Mouse (Mus musculus) liver, embryonic 15.5 days (tissue): ENCODE results near the gene Aco1. TPM values are rescaled to one million over a fixed set of nuclear protein-coding genes. Genes with fewer than 3 reads are reported as not detected.

ENCODE experiments used
- ATAC-seq: fragments of 200-750 bp; cut with Nextera tagmentation; 2 replicates; pipeline ENCODE4 v1.8.0; 2017; ENCODE audit warnings: moderate number of reproducible peaks, mild to moderate bottlenecking, moderate library complexity; ENCODE audit not compliant: insufficient read depth
- H3K27ac ChIP-seq: fragments of 300-500 bp; sonication (generic); replicated peaks from 2 replicates; pipeline ENCODE4 v1.5.1; 2015; ENCODE audit warnings: mild to moderate bottlenecking, inconsistent platforms
- H3K27me3 ChIP-seq: fragments of 300-500 bp; sonication (generic); 2 replicates; pipeline ENCODE4 v1.6.1; 2015; ENCODE audit warnings: mild to moderate bottlenecking, inconsistent platforms
- H3K36me3 ChIP-seq: fragments of 300-500 bp; sonication (generic); replicated peaks from 2 replicates; pipeline ENCODE4 v1.6.1; 2015; ENCODE audit warnings: moderate library complexity, mild to moderate bottlenecking, inconsistent platforms
- H3K4me1 ChIP-seq: fragments of 300-500 bp; sonication (generic); replicated peaks from 2 replicates; pipeline ENCODE4 v1.6.1; 2015; ENCODE audit warnings: inconsistent platforms
- H3K4me2 ChIP-seq: fragments of 300-500 bp; sonication (generic); 2 replicates; pipeline ENCODE4 v1.6.1; 2015; ENCODE audit warnings: moderate library complexity, mild to moderate bottlenecking, inconsistent platforms
- H3K4me3 ChIP-seq: fragments of 300-500 bp; sonication (generic); replicated peaks from 2 replicates; pipeline ENCODE4 v1.5.1; 2015; ENCODE audit warnings: mild to moderate bottlenecking, inconsistent platforms
- H3K9ac ChIP-seq: fragments of 300-500 bp; sonication (generic); 2 replicates; pipeline ENCODE4 v1.6.1; 2015; ENCODE audit warnings: moderate library complexity, mild to moderate bottlenecking, inconsistent platforms
- H3K9me3 ChIP-seq: fragments of 300-500 bp; sonication (generic); replicated peaks from 2 replicates; pipeline ENCODE4 v1.6.1; 2016; ENCODE audit warnings: inconsistent platforms
- WGBS: fragments of 180-500 bp; shearing (Covaris S2); methylation state at CpG from one replicate; pipeline ENCODE4 v1.1.7; 2015; ENCODE audit warnings: mixed read lengths; ENCODE audit not compliant: insufficient replicate concordance; 5-methylcytosine and 5-hydroxymethylcytosine counted together
- polyA plus RNA-seq: library from polyadenylated mRNA; unstranded; fragments of >200 nt; fragmentation: Nextera tagmentation; extraction: Ambion mirVana; gene quantifications from 2 replicates; pipeline ENCODE4 v1.2.1, GENCODE M21; 2015

Gene Aco1
- polyA plus RNA-seq, 1 experiment from 2014 or later = 34.1 TPM

DNA sequence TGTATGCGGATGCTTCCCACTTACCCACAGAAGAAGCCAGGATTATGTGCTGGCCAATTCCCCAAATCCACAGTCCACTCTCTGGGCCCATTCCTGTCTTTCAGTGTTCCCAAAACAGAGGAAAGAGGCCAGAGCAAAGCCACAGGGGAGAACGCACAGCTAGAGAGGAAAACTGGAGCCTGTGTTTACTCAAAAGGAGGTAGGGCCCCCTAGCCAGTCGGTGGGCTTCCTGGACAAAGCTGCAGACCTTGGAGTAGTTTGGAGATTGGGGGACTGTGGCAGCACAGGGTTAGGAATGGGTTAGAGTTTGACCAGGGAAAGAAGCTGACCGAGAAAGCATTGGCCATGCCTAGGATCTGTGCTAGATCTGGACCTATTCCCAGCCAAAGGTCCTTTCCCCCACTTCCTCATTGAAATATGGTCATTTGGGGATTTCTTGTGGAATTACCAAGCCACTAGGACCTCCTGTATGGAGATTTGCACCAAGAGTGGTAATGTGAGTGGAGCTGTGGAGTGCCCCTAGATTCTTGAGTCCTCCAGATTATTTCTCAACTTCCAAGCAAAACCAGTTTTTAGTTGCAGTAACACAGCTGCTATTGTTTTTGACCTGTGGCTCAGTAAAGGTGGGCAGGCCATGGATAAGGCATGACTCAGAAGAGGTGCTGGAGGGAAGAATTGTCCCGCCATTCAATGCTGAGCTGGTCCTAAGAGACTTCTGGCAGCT is 14.8 kb downstream of the Aco1 start:
- Histone ChIP-seq H3K36me3 (0 out of 2 replicates have a peak, but pooled peaks cover 4% of the 10 kb centered on the region), H3K9ac (no peak overlapping the region), H3K27ac (peak overlapping the region; percentile 69; the same call in 1 of the 2 replicates), H3K9me3 (no peaks in the 10 kb centered on the region), H3K4me3 (no peak overlapping the region), H3K4me2 (no peak overlapping the region), H3K4me1 (peaks cover 35% of the 10 kb centered on the region), H3K27me3 (no peaks in the 10 kb centered on the region)
- 62% methylated on average over 5 of the region's 5 CpGs for WGBS
- no peak for ATAC-seq

DNA sequence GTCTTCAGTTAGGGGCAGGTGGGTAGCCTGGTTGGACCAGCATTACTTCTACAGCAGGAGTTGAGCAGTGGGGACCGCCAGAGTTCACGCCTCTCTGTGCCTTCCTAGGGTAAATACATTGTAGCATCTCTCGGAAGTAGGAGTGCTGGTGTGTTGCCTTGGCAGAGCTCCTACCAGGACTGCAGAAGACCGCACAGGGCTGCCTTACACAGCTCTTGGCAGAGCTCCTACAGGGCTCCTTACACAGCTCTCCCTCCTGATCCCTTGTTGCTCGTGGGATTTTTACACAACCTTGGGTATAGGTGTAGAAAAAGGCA is 15.3 kb downstream of the Aco1 start:
- Histone ChIP-seq H3K9me3 (no peaks in the 10 kb centered on the region), H3K9ac (no peak overlapping the region), H3K4me2 (no peak overlapping the region), H3K27me3 (no peaks in the 10 kb centered on the region), H3K36me3 (0 out of 2 replicates have a peak, but pooled peaks cover 4% of the 10 kb centered on the region), H3K4me3 (no peak overlapping the region), H3K27ac (no peak overlapping the region), H3K4me1 (peaks cover 33% of the 10 kb centered on the region)
- no peak for ATAC-seq
- 71% methylated on average over 5 of the region's 5 CpGs for WGBS

DNA sequence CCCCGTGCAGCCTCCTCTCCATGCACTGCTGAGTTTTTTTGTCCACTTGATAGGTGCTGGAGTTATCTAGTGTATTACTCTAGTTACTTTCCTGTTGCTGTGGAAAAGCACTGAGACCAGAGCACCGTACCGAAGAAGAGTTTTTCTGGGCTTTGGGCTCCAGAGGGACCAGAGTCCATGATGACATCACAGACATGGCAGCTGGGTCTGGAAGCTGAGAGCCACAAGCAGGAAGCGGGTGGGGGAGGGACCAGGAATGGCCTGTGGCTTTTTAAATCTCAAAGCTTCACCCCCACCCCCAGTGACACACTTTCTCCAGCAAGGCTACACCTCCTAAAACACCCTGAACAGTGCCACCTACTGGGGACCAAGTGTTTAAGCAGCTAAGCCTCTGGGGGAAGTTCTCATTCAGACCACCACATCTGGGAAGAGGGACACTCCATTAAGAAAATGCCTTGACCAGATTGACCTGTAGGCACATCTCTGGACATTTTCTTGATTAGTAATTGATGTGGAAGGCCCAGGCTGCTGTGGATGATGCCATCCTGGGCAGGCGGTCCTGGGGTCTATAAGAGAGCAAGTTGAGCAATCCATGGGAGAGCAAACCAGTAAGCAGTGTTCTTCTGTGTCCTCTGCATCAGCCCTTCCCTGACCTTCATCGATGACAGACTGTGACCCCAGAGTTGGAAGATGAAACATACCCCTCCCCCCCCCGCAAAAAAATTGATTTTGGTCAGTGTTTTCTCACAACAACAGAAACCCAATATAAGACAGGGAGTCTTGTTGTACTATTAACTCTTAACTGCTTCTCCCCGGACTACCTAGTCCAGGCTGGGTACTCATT is 17.9 kb downstream of the Aco1 start:
- WGBS = 80% methylated on average over 8 of the region's 8 CpGs
- H3K4me1 ChIP-seq = peaks cover 21% of the 10 kb centered on the region
- H3K4me3 ChIP-seq = no peak overlapping the region
- no peak overlapping the region for H3K27ac ChIP-seq
- ATAC-seq = no peak
- no peaks in the 10 kb centered on the region for H3K9me3 ChIP-seq
- H3K4me2 ChIP-seq = no peak overlapping the region
- no peak overlapping the region for H3K9ac ChIP-seq
- no peaks in the 10 kb centered on the region for H3K27me3 ChIP-seq
- peaks cover 8% of the 10 kb centered on the region; the same call in 1 of the 2 replicates for H3K36me3 ChIP-seq

DNA sequence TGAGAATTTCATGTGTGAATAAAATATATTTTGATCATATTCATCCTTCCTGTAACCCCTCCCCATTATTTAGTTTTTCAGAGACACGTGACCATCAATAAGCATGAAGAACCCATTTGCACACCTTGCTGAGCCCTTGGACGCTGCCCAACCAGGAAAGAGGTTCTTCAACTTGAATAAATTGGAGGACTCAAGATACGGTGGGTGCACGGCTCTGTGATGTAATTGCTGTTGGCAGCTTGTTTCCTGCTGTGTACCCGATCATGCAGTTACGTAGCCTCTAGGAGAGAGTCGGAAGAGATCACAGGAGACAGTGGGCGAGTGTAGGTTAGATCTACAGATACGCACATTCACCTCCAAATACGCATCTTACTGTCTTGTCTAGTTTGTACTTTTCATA is 20.8 kb downstream of the Aco1 start:
- Histone ChIP-seq H3K9me3 (no peaks in the 10 kb centered on the region), H3K4me1 (0 out of 2 replicates have a peak, but pooled peaks cover 2% of the 10 kb centered on the region), H3K4me2 (no peak overlapping the region), H3K27me3 (no peaks in the 10 kb centered on the region), H3K36me3 (peaks cover 29% of the 10 kb centered on the region; the same call in 1 of the 2 replicates), H3K27ac (no peak overlapping the region), H3K9ac (no peak overlapping the region), H3K4me3 (no peak overlapping the region)
- WGBS = 69% methylated on average over 10 of the region's 10 CpGs
- no peak for ATAC-seq

DNA sequence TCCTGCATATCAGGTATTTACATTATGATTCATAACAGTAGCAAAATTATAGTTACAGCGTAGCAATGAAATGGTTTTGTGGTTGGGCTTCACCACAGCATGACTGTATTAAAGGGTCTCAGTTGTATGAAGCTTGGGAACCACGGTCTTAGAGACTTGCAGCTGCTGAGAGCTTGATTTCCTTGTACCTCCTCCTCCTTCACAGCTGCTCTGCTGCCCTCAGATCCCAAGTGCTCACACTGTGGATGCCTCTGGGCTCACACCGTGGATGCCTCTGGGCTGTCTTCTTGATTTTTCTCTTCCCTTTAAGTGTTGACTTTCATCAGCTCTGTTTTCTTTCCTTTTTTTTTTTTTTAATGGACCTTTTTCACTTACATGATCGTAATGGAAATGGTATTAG is 28.6 kb downstream of the Aco1 start:
- H3K27ac ChIP-seq = no peak overlapping the region
- H3K4me3 ChIP-seq = no peak overlapping the region
- no peaks in the 10 kb centered on the region for H3K4me1 ChIP-seq
- no peaks in the 10 kb centered on the region for H3K9me3 ChIP-seq
- peaks cover 33% of the 10 kb centered on the region for H3K36me3 ChIP-seq
- WGBS = 70% methylated on average over 4 of the region's 4 CpGs
- H3K9ac ChIP-seq = no peak overlapping the region
- no peak overlapping the region for H3K4me2 ChIP-seq
- H3K27me3 ChIP-seq = no peaks in the 10 kb centered on the region
- no peak for ATAC-seq

DNA sequence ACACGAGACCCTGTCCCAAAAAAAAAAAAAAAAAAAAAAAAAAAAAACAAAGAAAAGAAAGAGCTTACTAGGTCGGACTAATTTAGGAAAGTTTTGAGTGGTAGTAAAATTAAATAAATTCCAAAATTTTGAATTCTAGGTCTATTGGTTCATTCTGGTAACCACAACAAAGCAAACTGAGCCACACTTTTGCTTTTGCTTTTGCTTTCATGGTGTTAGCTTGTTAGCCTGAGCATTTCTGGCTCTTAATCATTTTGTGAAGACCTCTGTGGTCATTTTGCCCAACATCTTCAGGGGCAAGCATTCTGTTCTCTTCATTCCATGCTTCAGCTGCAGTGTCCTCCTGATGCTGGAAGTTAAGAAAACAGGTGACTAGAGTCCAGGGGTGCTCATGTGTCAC is 29.5 kb downstream of the Aco1 start:
- Histone ChIP-seq H3K4me2 (no peak overlapping the region), H3K9me3 (no peaks in the 10 kb centered on the region), H3K27me3 (no peaks in the 10 kb centered on the region), H3K4me1 (no peaks in the 10 kb centered on the region), H3K4me3 (no peak overlapping the region), H3K27ac (no peak overlapping the region), H3K9ac (no peak overlapping the region), H3K36me3 (peaks cover 26% of the 10 kb centered on the region)
- no peak for ATAC-seq
- 51% methylated on average over 2 of the region's 2 CpGs for WGBS

DNA sequence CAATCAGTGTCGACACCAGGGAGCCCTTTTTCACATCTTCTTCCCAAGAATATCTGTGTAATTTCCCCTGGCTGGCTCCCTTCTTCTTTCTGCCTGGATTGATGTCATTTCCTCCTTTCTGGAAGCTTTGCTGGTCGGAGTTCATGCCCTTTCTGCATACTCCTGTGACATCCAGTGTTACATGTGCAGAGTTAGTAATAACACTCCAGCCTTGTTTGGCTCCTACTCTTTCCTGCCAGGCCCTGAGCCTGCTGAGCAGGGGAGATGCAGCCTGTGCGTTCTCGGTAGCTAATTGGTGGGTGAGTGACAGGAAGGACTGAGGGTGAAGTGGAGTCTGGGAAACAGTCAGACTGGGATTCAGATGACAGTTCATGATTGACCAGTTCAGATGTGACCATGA is 31.4 kb downstream of the Aco1 start:
- Histone ChIP-seq H3K9ac (no peak overlapping the region), H3K36me3 (peaks cover 21% of the 10 kb centered on the region), H3K27ac (no peak overlapping the region), H3K4me2 (no peak overlapping the region), H3K4me3 (no peak overlapping the region), H3K9me3 (no peaks in the 10 kb centered on the region), H3K4me1 (0 out of 2 replicates have a peak, but pooled peaks cover 6% of the 10 kb centered on the region), H3K27me3 (no peaks in the 10 kb centered on the region)
- no peak for ATAC-seq
- 69% methylated on average over 4 of the region's 4 CpGs for WGBS

DNA sequence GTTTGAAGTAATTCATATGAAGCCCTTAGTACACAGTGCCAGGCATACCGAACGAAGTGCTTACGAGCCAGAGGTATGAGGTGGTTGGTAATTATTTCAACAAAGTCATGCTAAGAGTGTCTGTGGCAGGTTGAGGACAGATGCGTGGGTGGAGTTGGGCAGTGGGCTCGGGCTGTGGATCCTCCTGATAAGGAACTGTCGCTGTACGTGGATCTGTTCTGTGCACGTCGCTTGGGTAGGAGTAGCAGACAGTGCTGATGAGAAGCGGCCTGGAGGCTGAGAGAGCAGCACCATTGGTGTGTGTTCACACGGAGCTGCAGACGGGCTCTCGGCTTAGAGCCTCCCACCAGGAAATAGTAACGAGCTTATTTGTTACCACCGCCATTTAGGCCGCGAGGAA is 35.7 kb downstream of the Aco1 start:
- Histone ChIP-seq H3K9me3 (no peaks in the 10 kb centered on the region), H3K27ac (no peak overlapping the region), H3K4me2 (no peak overlapping the region), H3K27me3 (no peaks in the 10 kb centered on the region), H3K36me3 (peaks cover 38% of the 10 kb centered on the region), H3K9ac (no peak overlapping the region), H3K4me3 (no peak overlapping the region), H3K4me1 (peaks cover 14% of the 10 kb centered on the region; the same call in 1 of the 2 replicates)
- ATAC-seq = no peak
- 47% methylated on average over 17 of the region's 17 CpGs for WGBS

DNA sequence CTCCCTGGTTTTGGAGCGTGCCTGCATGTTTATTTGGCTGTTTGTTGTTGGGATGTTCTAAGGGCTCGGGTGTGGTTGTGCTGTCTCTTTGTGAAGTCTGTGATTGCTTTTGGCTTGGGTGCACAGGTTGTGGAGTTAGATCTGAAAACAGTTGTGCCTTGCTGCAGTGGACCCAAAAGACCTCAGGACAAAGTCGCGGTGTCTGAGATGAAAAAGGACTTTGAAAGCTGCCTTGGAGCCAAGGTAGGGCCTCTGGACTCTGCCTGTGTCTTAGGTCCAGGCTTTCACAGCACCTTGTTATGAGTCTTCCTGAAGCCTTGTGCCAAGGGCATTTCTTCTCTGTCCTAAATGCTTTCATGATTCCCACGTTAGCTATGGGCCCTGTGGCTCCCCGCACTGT is 37.2 kb downstream of the Aco1 start:
- 82% methylated on average over 6 of the region's 6 CpGs for WGBS

DNA sequence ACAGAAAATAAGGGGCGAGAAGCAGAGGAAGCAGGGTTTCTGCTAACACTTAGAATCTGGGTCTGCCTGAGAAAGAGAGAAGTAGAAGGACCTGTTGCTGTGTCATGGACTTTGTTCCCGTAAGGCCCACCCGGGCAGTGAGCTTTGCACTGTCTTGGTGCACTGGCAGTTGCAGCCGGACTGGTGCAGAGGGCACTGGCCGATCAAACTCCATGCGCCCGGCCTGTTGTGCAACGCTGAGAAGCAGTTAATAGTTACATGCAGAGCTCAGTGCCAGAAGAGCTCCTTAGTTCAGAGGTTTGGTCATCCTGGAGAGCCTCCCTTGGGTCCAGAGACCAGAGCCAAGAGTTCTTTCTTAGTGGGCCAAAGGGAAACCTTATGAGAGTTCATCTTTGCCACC is 38.8 kb downstream of the Aco1 start:
- peaks cover 14% of the 10 kb centered on the region; the same call in 1 of the 2 replicates for H3K4me1 ChIP-seq
- WGBS = 70% methylated on average over 8 of the region's 8 CpGs
- no peaks in the 10 kb centered on the region for H3K27me3 ChIP-seq
- no peak overlapping the region for H3K9ac ChIP-seq
- H3K36me3 ChIP-seq = peaks cover 52% of the 10 kb centered on the region
- H3K4me3 ChIP-seq = no peak overlapping the region
- H3K9me3 ChIP-seq = no peaks in the 10 kb centered on the region
- H3K27ac ChIP-seq = no peak overlapping the region; the same call in 1 of the 2 replicates
- ATAC-seq = peak; percentile 81
- H3K4me2 ChIP-seq = no peak overlapping the region

More for the DNA sequence above, 37.2 kb downstream of the Aco1 start:
- H3K4me1 ChIP-seq = peaks cover 14% of the 10 kb centered on the region; the same call in 1 of the 2 replicates
- no peak for ATAC-seq
- no peaks in the 10 kb centered on the region for H3K9me3 ChIP-seq
- no peak overlapping the region for H3K27ac ChIP-seq
- H3K27me3 ChIP-seq = no peaks in the 10 kb centered on the region
- peaks cover 43% of the 10 kb centered on the region for H3K36me3 ChIP-seq
- no peak overlapping the region for H3K4me2 ChIP-seq
- H3K9ac ChIP-seq = no peak overlapping the region
- H3K4me3 ChIP-seq = no peak overlapping the region

DNA sequence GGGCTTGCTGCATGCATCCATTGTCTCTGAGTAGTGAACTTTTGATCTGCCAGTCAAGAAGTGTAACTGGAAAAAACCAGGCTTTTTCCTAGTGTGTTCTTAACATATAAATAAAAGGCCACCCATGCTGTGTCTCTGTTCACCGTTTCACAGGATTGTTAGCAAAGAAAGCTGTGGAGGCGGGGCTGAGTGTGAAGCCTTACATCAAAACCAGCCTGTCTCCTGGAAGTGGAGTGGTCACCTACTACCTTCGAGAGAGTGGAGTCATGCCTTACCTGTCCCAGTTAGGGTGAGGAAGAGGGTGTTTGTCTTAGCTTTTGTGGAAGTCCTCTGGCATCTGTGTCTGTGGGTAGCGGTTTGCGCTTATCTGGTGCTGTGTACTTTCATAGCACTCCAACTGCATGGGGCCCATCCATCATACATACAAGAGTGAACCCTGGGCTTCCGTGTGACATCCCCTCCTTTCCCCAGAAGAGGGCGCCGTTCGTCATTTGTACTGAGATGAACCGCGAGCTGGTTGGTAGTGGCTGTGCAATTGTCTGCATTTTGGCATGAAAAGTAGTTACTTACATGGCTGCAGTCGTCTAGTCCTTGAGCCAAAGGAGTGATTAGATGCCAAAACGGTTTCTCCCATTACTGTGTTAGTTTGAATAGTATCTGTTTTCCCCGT is 39.9 kb downstream of the Aco1 start:
- H3K27ac ChIP-seq = no peak overlapping the region
- H3K27me3 ChIP-seq = no peaks in the 10 kb centered on the region
- H3K4me2 ChIP-seq = no peak overlapping the region
- no peak overlapping the region for H3K4me3 ChIP-seq
- peaks cover 57% of the 10 kb centered on the region for H3K36me3 ChIP-seq
- H3K4me1 ChIP-seq = peaks cover 14% of the 10 kb centered on the region; the same call in 1 of the 2 replicates
- WGBS = 27% methylated on average over 14 of the region's 14 CpGs
- no peak; the same call in 1 of the 2 replicates for ATAC-seq
- H3K9ac ChIP-seq = no peak overlapping the region
- H3K9me3 ChIP-seq = no peaks in the 10 kb centered on the region
